Mouse (Mus musculus) brain, adult 10 weeks (tissue): ENCODE data around the gene Xntrpc. TPM values are rescaled to one million over a fixed set of nuclear protein-coding genes. Genes with fewer than 3 reads are reported as not detected.

ENCODE experiments used
- polyA plus RNA-seq: library from polyadenylated mRNA; stranded (reverse); fragments of 350-450 nt; fragmentation: Illumina TruSeq; extraction: RNeasy Lipid Tissue Mini Kit (QIAGEN cat#74804); gene quantifications from one replicate; pipeline ENCODE4 v1.2.3, GENCODE M21; 2015; ENCODE audit warnings: low read depth, low replicate concordance

Gene Xntrpc
- 1.3 TPM for polyA plus RNA-seq

DNA sequence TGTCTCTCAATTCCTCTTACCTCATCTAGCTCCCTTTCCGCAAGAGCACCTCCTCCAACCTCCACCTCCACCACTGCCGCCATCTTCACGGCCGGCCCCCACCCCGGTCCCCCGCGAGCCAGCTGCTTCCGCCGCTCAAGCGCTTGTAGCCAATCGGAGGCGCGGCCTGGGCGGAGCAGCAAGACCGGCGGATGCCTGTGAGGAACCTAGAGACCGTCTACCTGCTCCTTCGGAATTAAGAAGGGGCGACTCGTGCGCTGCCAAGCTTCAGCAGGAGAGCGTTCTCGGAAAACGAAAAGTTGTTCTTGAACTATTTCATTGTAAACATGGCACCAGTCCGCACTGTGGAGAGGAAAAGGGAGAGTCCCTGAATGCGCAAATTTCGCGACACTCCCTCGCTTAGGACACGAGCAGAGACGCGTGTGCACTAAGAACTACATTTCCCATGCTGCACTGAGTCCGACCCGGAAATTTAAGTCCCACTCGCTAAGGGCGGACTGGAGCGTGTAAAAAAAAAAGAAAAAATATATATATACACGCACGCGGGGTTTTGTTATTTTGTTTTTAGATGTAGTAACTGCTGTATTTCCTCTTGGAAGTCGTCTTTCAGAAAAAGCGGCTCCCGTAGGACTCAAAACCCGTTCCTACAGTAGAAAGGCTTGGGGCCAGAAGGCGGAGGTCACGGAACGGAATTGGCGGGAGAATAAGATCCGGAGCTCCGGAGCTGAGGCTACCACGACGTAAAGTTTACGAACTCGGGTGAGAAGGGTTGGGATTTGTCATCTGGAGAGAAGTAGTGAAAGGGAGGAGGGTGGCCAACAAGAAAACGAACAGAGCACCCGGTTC, at the start of gene Xntrpc, which contains the start of the genes Rnf121 and Xndc1:
TSS of gene Xntrpc (plus strand) at position 668 of the 846 bp plus-strand sequence.
TSS of gene Rnf121 (minus strand) at position 424 of the 846 bp plus-strand sequence.
TSS of gene Xndc1 (plus strand) at position 466 of the 846 bp plus-strand sequence.

DNA sequence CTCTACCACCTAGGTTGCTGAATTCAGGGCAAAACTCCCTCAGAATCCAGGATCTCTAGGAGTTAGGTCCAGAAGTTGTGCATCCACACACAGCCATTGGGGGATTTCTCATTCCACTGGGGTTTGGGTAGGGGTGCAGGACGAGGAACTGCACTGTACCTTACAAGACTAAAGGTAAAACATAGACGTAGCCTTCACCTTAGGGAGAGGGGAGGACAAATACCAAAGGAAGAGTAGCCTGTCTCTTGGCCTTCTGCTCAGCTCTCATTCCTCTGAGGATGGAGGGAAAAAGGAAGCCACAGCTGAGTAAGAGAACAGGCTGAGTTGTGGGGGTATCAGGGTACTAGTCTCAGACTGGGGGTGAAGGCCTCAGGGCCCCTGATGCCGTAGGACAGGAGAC, 46.9 kb upstream of the Xntrpc start, which contains the start of gene Il18bp:
TSS of gene Il18bp (minus strand) at position 101 of the 400 bp plus-strand sequence.

DNA sequence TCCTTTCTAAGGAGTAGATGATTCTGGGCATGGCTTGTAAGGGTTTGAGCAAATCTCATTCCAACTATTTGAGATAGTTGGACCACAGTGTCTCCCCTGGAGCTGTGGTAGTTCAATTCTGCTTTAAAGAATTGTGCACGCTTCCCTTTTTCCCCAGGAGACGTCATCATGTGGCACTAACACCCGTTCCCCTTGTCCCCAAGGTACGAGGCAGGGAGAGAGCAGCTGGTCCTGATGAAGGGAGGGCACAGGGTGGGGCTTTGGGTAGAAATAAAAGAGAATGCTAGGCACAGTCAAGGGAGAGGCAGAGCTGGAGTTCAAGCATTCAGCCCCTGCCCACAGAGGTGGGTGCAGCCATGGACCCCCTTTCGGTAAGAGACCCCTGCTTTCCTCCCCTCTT, 17.3 kb downstream of the Xntrpc start, which contains the start of gene Trpc2:
TSS of gene Trpc2 (plus strand) at position 301 of the 400 bp plus-strand sequence.

DNA sequence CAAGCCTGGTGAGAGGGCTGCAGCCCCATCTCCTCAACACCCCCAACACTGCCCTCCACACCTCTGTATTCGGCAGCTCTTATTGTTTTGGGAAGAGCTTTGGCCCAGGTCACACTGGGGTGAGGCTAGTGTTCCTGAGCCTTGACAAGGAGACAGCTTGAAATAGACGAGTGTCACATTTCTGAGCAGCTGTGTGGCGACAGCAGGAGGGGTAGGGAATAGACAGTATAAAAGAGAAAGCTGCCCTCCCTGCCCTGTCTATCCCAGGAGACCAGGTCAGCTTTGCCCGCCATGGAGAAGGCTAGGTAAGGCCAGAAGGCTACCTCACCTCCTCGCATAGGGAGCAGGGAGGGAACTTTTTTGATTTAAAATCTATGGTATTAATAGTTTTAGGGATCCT, 36.0 kb downstream of the Xntrpc start, which contains the start of gene Art1:
TSS of gene Art1 (plus strand) at position 257 of the 400 bp plus-strand sequence.

DNA sequence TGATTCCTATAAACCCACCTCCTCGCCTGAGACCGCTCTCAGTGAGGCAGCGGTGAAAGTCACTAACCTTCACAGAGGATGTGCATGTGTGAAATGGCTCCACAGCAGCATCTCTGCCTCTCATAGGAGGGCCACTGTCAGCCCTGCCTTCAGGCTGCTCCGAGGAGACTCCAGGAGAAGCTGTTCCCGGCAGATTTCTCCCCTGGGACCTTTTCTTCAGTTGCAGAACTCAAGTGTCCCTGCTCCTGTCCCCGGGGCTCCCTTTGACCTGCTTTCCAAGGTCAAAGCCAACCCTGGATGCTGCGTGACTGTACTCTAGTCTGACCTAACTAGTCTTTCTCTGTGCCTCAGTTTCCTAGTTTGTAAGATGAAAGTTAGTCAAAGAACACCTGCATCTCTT, 43.7 kb downstream of the Xntrpc start, which contains the start of gene Art5:
TSS of gene Art5 (minus strand) at position 319 of the 400 bp plus-strand sequence.

DNA sequence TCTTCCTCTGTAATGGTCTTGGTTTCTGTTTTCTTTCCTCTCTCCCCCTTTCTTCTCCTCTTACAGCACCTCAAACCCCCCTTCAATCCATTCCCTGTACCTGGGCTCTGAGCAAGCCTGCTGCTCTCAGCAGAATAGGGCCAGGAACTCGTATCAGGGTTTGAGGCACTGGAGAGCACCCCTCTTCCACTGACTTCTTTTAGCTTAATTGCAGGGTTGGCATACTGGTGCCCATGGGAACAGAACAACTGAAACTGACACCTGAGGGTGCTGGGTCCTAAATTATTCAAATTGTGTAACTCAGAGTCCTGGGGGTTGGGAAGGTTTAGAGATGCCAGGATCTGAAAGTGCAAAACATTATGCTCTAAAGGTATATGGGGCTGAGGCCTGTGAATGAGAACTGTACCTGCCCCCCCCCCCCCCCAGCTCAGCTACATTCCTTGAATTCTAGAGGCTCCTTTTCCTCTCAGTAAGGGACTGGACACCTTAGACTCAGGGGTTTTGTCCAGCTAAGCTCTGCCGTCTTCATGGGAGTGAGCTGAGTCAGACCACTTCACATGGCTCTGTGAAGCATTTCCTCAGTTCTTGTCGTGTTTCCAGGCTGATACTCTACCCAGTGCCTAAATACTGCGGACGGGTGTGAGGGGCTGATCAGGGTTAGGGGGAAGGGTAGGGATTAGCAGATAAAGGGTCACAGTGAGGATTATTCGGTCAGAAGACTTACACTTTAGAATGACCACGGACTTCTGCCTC, 51.2 kb downstream of the Xntrpc start, which contains the start of gene Chrna10:
TSS of gene Chrna10 (minus strand) at position 250 of the 753 bp plus-strand sequence.

Other genes starting within 250 kb of the Xntrpc start
- gene Phox2a, start 247.4 kb upstream of the Xntrpc start, polyA plus RNA-seq: not detected
- gene Inppl1, start 227.5 kb upstream of the Xntrpc start, polyA plus RNA-seq: 20.5 TPM
- gene Folr2, start 208.5 kb upstream of the Xntrpc start, polyA plus RNA-seq: 0.83 TPM
- 35.2 TPM for gene Anapc15, start 202.0 kb upstream of the Xntrpc start, polyA plus RNA-seq
- 15.2 TPM for gene Folr1, start 194.9 kb upstream of the Xntrpc start, polyA plus RNA-seq
- gene Lamtor1, start 159.8 kb upstream of the Xntrpc start, polyA plus RNA-seq: 170 TPM
- not detected for gene Tomt, start 159.4 kb upstream of the Xntrpc start, polyA plus RNA-seq
- 8.7 TPM for gene Lrrc51, start 131.8 kb upstream of the Xntrpc start, polyA plus RNA-seq
- gene Numa1, start 131.6 kb upstream of the Xntrpc start, polyA plus RNA-seq: 47.5 TPM
- 6.8 TPM for gene Il18bp, start 47.0 kb upstream of the Xntrpc start, polyA plus RNA-seq
- gene Rnf121, start 244 bp upstream of the Xntrpc start, polyA plus RNA-seq: 45.0 TPM
- 21.7 TPM for gene Xndc1, start 202 bp upstream of the Xntrpc start, polyA plus RNA-seq
- 0.37 TPM for gene Trpc2, start 17.4 kb downstream of the Xntrpc start, polyA plus RNA-seq
- not detected for gene Art1, start 36.0 kb downstream of the Xntrpc start, polyA plus RNA-seq
- 0.40 TPM for gene Art5, start 43.8 kb downstream of the Xntrpc start, polyA plus RNA-seq
- not detected for gene Chrna10, start 51.1 kb downstream of the Xntrpc start, polyA plus RNA-seq
- gene Nup98, start 144.5 kb downstream of the Xntrpc start, polyA plus RNA-seq: 16.7 TPM
- 30.4 TPM for gene Pgap2, start 144.5 kb downstream of the Xntrpc start, polyA plus RNA-seq
- gene Rhog, start 190.3 kb downstream of the Xntrpc start, polyA plus RNA-seq: 49.4 TPM
- 58.6 TPM for gene Stim1, start 202.1 kb downstream of the Xntrpc start, polyA plus RNA-seq